Mouse (Mus musculus): ENCODE results near the gene Atp13a1. TPM values are rescaled to one million over a fixed set of nuclear protein-coding genes. Genes with fewer than 3 reads are reported as not detected.

Gene Atp13a1
- total RNA-seq (2012; rRNA removed) = 53.3 and 58.4 TPM in 2 replicates
- 36.6 and 36.8 TPM in 2 replicates for total RNA-seq (2014; rRNA removed)
- 46.9 and 51.0 TPM in 2 replicates for polyA plus RNA-seq (2012; ENCODE audit: insufficient read length, low read depth)

GRCm38 (mm10) chr8:69790773-69791367 lies at the start of gene Atp13a1, which contains the start of gene Zfp866:
Gene Atp13a1 (plus strand): TSS chr8:69791163.
Gene Zfp866 (minus strand): TSS chr8:69791178.
- in situ Hi-C loops (cut with MboI; ENCODE audit: low pct_ligation_motif_present, low pct_unique_long_range_greater_than_20kb, low sequenced_read_pairs) = no loop called here
- dilution Hi-C loops (cut with MboI; ENCODE audit: extremely low pct_ligation_motif_present, extremely low pct_unique_long_range_greater_than_20kb, low sequenced_read_pairs) = no loop called here
- TF ChIP-seq MAX (IDR thresholded peaks at IDR 0.05; ENCODE audit: low read length) = peak; percentile 70
- TF ChIP-seq SIN3A (IDR thresholded peaks at IDR 0.05; ENCODE audit: low read length) = peak; percentile 78
- no peak for TF ChIP-seq USF2 (conservative IDR thresholded peaks at IDR 0.05; ENCODE audit: low read depth, low read length)
- TF ChIP-seq ETS1 (conservative IDR thresholded peaks at IDR 0.05; ENCODE audit: low read depth, low read length) = no peak
- peak; percentile 87 for TF ChIP-seq HCFC1 (IDR thresholded peaks at IDR 0.05; ENCODE audit: low read depth, low read length)
- no peak for TF ChIP-seq RCOR1 (conservative IDR thresholded peaks at IDR 0.05; ENCODE audit: low read depth, low read length)
- TF ChIP-seq KAT2A (IDR thresholded peaks at IDR 0.05; ENCODE audit: insufficient replicate concordance, low read length) = peak; percentile 69; the same call in 1 of the 2 replicates
- TF ChIP-seq GABPA (IDR thresholded peaks at IDR 0.05; ENCODE audit: insufficient replicate concordance, low read depth, low read length) = no peak; the same call in 1 of the 2 replicates
- TF ChIP-seq POLR2A (IDR thresholded peaks at IDR 0.05; ENCODE audit: low read depth, low read length) = peak; percentile 92
- no peak for TF ChIP-seq ZC3H11A (IDR thresholded peaks at IDR 0.05; ENCODE audit: low read depth, low read length)
- TF ChIP-seq BHLHE40 (IDR thresholded peaks at IDR 0.05; ENCODE audit: low read depth, low read length) = no peak
- no peak for TF ChIP-seq JUND (conservative IDR thresholded peaks at IDR 0.05; ENCODE audit: low read depth, low read length)
- TF ChIP-seq SMC3 (IDR thresholded peaks at IDR 0.05; ENCODE audit: low read depth, low read length) = no peak
- TF ChIP-seq NRF1 (IDR thresholded peaks at IDR 0.05; ENCODE audit: low read depth, low read length) = peak; percentile 19
- TF ChIP-seq TCF12 (IDR thresholded peaks at IDR 0.05; ENCODE audit: low read depth, low read length) = peak; percentile 96
- 0 out of 2 replicates have a peak, but pooled peaks have one; percentile 1 for TF ChIP-seq CHD1 (IDR thresholded peaks at IDR 0.05; ENCODE audit: low read depth, low read length)
- no peak for TF ChIP-seq PAX5 (IDR thresholded peaks at IDR 0.05; ENCODE audit: low read length)
- TF ChIP-seq TBP (conservative IDR thresholded peaks at IDR 0.05; ENCODE audit: low read depth, low read length) = peak; percentile 63
- peak; percentile 11; the same call in 1 of the 2 replicates for TF ChIP-seq MYC (IDR thresholded peaks at IDR 0.05; ENCODE audit: low read depth, low read length)
- peak; percentile 80; the same call in 1 of the 2 replicates for TF ChIP-seq ZMIZ1 (IDR thresholded peaks at IDR 0.05; ENCODE audit: low read depth, low read length)
- peak; percentile 22; the same call in 1 of the 2 replicates for TF ChIP-seq IRF4 (IDR thresholded peaks at IDR 0.05; ENCODE audit: low read depth, low read length)
- TF ChIP-seq CTCF (conservative IDR thresholded peaks at IDR 0.05 in 1 of 2, IDR thresholded peaks at IDR 0.05 in 1 of 2; ENCODE audit: low read depth in 2 of 2, low read length in 2 of 2) = no peak
- TF ChIP-seq E2F4 (IDR thresholded peaks at IDR 0.05; ENCODE audit: insufficient replicate concordance, low read depth, low read length) = no peak
- TF ChIP-seq POLR2AphosphoS2 (IDR thresholded peaks at IDR 0.05; ENCODE audit: low read depth, low read length) = peak; percentile 73; the same call in 1 of the 2 replicates
- TF ChIP-seq UBTF (IDR thresholded peaks at IDR 0.05; ENCODE audit: low read depth, low read length) = no peak
- TF ChIP-seq NELFE (IDR thresholded peaks at IDR 0.05; ENCODE audit: low read depth, low read length) = peak; percentile 86
- no peak for TF ChIP-seq MEF2A (IDR thresholded peaks at IDR 0.05; ENCODE audit: borderline replicate concordance, low read depth, low read length)
- TF ChIP-seq ELF1 (IDR thresholded peaks at IDR 0.05; ENCODE audit: low read depth, low read length) = peak; percentile 95
- Histone ChIP-seq H3K4me1 (ENCODE audit: control insufficient read depth in 1 of 2, insufficient read depth in 2 of 2) (peaks cover 9 to 29% of the 10 kb centered on the region in 2 experiments), H3K9ac (ENCODE audit: insufficient read depth, low read depth) (peak within 1 kb of the TSS; percentile 93), H3K79me2 (replicated peaks; ENCODE audit: control insufficient read depth, extremely low read depth, insufficient read depth, poor library complexity, severe bottlenecking) (peaks cover 28% of the 10 kb centered on the region), H3K4me2 (ENCODE audit: insufficient read depth, low read depth, poor library complexity, severe bottlenecking) (peak within 1 kb of the TSS; percentile 92), H3K9me3 (replicated peaks; ENCODE audit: low read length) (no peaks in the 10 kb centered on the region), H3K4me3 (replicated peaks in 1 of 3; ENCODE audit: low read depth in 2 of 3, low read length in 2 of 3, poor library complexity in 1 of 3) (peak within 1 kb of the TSS; percentile 67 to 100 (median 78)), H3K27me3 (replicated peaks) (no peaks in the 10 kb centered on the region), H3K36me3 (replicated peaks in 1 of 2; ENCODE audit: control insufficient read depth in 1 of 2, insufficient read depth in 1 of 2, low read length in 1 of 2) (peaks cover 25 to 37% of the 10 kb centered on the region in 2 experiments), H3K27ac (ENCODE audit: insufficient read depth, low read depth) (peak within 1 kb of the TSS; percentile 85)
- peak; percentile 94 for DNase-seq (ENCODE audit: extremely low read depth)

Data from CH12.LX (cell line).